Mouse (Mus musculus) thymus, adult 2 months (tissue): ENCODE measurements around the gene Pkn2. TPM values are rescaled to one million over a fixed set of nuclear protein-coding genes. Genes with fewer than 3 reads are reported as not detected.

Experiments used
- DNase-seq: peaks from one replicate; pipeline ENCODE4 v3.0.0; 2021
- H3K27ac ChIP-seq: fragments of 200-500 bp; 2 replicates; pipeline ENCODE4 v1.5.1; 2012; ENCODE audit warnings: low read length, control low read depth; ENCODE audit not compliant: control insufficient read depth, insufficient read depth
- H3K27me3 ChIP-seq: fragments of 200-500 bp; 2 replicates; pipeline ENCODE4 v1.6.1; 2012; ENCODE audit warnings: mild to moderate bottlenecking, low read length, moderate library complexity, mixed read lengths; ENCODE audit not compliant: control insufficient read depth, insufficient read depth
- H3K36me3 ChIP-seq: fragments of 200-500 bp; 2 replicates; pipeline ENCODE4 v1.6.1; 2012; ENCODE audit warnings: mild to moderate bottlenecking, low read length, moderate library complexity; ENCODE audit not compliant: control insufficient read depth, insufficient read depth
- H3K4me1 ChIP-seq: fragments of 200-500 bp; replicated peaks from 2 replicates; pipeline ENCODE4 v1.6.1; 2012; ENCODE audit warnings: low read length; ENCODE audit not compliant: control insufficient read depth, insufficient read depth
- H3K4me3 ChIP-seq: fragments of 200-500 bp; 2 replicates; pipeline ENCODE4 v1.5.1; 2012; ENCODE audit warnings: mild to moderate bottlenecking, low read length, control low read depth, moderate library complexity; ENCODE audit not compliant: control insufficient read depth, insufficient read depth
- CTCF ChIP-seq: fragments of 200-500 bp; IDR thresholded peaks from 2 replicates; pipeline ENCODE4 v1.5.1; 2012; ENCODE audit warnings: mild to moderate bottlenecking, control low read depth, low read length, moderate library complexity, borderline replicate concordance; ENCODE audit not compliant: control insufficient read depth, poor library complexity, insufficient read depth; ENCODE audit errors: extremely low read depth
- POLR2A ChIP-seq: fragments of 200-500 bp; IDR thresholded peaks from 2 replicates; pipeline ENCODE4 v1.6.1; 2012; ENCODE audit warnings: mild to moderate bottlenecking, low read length, control low read depth, moderate library complexity; ENCODE audit not compliant: control insufficient read depth, poor library complexity, insufficient read depth; ENCODE audit errors: extremely low read depth
- WGBS: fragments of 180-500 bp; shearing (Covaris S2); methylation state at CpG from one replicate; pipeline ENCODE4 v1.1.7; 2018; 5-methylcytosine and 5-hydroxymethylcytosine counted together
- polyA plus RNA-seq: library from polyadenylated mRNA; depleted of rRNA; stranded (reverse); fragments of >200 nt; gene quantifications from 2 replicates; pipeline ENCODE4 v1.2.3, GENCODE M21; 2012; rRNA removed

The Pkn2 gene
- polyA plus RNA-seq, 1 experiment: 30.5 TPM

GRCm38 (mm10) chr3:142755132-142755867 lies 126.5 kb downstream of the Pkn2 start:
- no peaks in the 10 kb centered on the region for H3K36me3 ChIP-seq
- H3K4me3 ChIP-seq: no peak overlapping the region
- H3K27ac ChIP-seq: no peak overlapping the region
- no peaks in the 10 kb centered on the region for H3K4me1 ChIP-seq
- no peak for DNase-seq
- TF ChIP-seq CTCF (no peak), POLR2A (no peak)
- WGBS: 96% methylated on average over 18 of the region's 18 CpGs
- no peaks in the 10 kb centered on the region for H3K27me3 ChIP-seq

DNA sequence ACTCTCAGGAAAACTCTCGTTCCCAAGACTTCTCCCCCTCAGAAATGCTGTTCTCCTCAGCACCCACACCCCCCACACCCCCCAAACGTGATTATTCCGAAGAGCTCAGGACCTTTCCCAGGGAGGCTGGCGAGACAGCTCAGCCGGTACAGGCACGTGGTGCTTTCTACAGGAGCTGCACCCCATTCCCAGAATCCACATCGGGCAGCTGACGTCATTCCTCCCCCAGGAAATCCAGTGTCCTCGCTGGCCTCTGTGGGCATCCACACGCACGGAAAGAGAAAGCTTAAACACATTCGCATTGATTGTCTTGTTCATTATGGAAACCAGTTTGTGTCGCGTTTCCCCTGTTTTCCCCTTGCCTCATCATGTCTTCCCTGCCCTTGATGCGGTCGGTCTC lies 132.7 kb downstream of the Pkn2 start:
- Histone ChIP-seq H3K27me3 (no peaks in the 10 kb centered on the region), H3K4me1 (no peaks in the 10 kb centered on the region), H3K36me3 (no peaks in the 10 kb centered on the region), H3K4me3 (no peak overlapping the region), H3K27ac (no peak overlapping the region)
- DNase-seq: no peak
- TF ChIP-seq POLR2A: no peak
- no peak for TF ChIP-seq CTCF
- WGBS: 90% methylated on average over 16 of the region's 16 CpGs

- Histone ChIP-seq H3K36me3 (no peaks in the 10 kb centered on the region), H3K4me3 (no peak overlapping the region), H3K4me1 (no peaks in the 10 kb centered on the region), H3K27ac (no peak overlapping the region), H3K27me3 (no peaks in the 10 kb centered on the region)
- WGBS: over 99% methylated on average over 7 of the region's 7 CpGs
- DNase-seq: no peak
- no peak for TF ChIP-seq POLR2A
- no peak for TF ChIP-seq CTCF
Measured at GRCm38 (mm10) chr3:142747673-142748072, 134.1 kb downstream of the Pkn2 start.

DNA sequence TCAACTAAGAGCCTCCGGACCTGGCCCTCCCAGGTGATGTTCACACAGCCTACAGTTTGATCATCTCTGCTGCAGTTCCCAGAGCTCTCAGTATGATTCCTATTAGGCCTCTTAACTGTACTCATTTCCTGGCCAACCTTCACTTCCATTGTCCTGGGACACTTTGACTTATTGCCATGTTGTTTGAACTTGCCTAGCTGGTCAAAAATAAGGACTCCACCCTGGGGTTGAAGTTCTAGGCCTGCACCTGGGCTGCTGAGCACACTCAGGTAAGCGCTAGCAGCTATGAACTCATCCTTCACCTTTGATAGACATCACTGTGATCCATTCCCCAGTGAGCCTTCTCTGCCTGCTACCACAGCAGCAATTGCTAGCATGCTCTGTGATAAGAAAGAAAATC lies 136.7 kb downstream of the Pkn2 start:
- DNase-seq: no peak
- Histone ChIP-seq H3K27ac (no peak overlapping the region), H3K36me3 (no peaks in the 10 kb centered on the region), H3K4me3 (no peak overlapping the region), H3K4me1 (peaks cover 3% of the 10 kb centered on the region), H3K27me3 (no peaks in the 10 kb centered on the region)
- TF ChIP-seq POLR2A: no peak
- no peak for TF ChIP-seq CTCF
- WGBS: 100% methylated on average over 2 of the region's 2 CpGs

DNA sequence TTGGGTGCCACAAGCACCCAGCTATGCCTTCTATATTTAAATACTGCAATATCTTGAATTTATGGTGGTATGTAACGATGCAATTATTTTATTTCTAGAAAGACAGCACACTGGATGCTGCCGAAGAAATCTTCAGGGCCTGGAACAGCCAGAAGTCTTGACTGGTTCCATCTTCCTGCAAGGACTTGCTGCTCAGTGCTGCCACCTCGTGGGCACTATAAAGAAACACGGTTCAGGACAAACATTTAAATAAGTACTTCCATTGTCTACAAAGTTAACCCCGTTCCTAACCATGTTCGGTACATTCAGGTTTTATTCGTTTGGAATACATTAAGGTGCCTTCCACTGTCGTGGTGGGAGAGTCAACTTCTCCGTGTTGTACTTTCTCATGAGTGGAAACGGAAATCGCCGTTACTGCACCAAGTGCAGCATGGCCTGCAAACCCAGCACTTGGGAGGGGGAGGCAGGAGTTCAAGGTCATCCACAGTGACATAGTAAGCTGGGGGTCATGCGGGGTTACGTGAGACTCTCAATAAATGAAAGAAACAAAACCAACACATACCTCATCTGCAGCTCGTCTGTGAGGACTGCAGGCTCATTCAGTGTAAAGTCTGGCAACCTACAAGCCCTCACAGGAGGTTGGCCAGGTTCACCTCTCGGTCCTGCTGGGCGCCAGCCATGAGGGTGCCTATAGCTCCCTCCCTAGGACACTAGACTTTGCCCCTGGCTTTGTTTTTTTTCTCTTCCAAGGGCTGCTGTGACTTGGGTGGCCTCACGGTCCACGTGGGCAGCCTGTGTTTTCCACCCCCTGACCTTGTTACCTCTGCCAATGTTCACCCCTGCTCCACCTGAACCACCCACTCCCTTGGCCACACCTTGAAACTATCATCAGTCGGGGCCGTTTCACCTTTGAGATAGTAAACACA lies 137.6 kb downstream of the Pkn2 start:
- peaks cover 3% of the 10 kb centered on the region for H3K4me1 ChIP-seq
- 70% methylated on average over 21 of the region's 21 CpGs for WGBS
- H3K4me3 ChIP-seq: no peak overlapping the region
- H3K36me3 ChIP-seq: no peaks in the 10 kb centered on the region
- TF ChIP-seq CTCF (no peak), POLR2A (no peak)
- DNase-seq: peak; percentile 15
- no peaks in the 10 kb centered on the region for H3K27me3 ChIP-seq
- H3K27ac ChIP-seq: no peak overlapping the region

Other genes starting within 250 kb of the Pkn2 start
- 3.1 and 3.4 TPM in 2 replicates for gene Kyat3, start 181.0 kb downstream of the Pkn2 start, polyA plus RNA-seq
- 35.8 and 40.2 TPM in 2 replicates for gene Gtf2b, start 117.0 kb downstream of the Pkn2 start, polyA plus RNA-seq